Comparison of ENCODE assay signal across 27 mouse cellular contexts in the genomic region with DNA sequence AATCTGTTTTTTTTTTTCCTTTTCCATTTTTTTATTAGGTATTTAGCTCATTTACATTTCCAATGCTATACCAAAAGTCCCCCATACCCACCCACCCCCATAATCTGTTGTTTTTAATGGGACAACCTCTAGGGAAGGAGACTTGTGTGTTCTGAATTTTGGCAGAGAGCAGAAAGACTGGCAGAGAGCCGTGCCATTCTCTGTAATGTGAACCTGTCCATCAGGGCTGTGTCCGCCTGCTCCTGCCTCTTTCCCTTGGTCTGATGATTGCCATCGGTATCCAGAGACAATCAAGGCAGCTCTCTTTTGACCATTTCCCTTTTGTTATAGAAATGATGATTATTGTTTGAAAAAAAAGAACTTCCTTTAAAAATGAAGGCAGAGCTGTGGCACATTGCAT. TPM values are rescaled to one million over a fixed set of nuclear protein-coding genes. Genes with fewer than 3 reads are reported as not detected.
"Had no signal": no experiment of that assay in that cellular context is flagged by ENCODE, and none has a peak within 500 bp of the region (broad histone marks: within the 10 kb centered on the region; RNA-seq: fewer than 3 reads in every experiment).

No protein-coding gene starts in this region.

- ATAC-seq: inflammation-experienced regulatory T-cells, adult 6 months; intestine, embryonic 15.5 days; intestine, postnatal 0 days had no signal

- H3K9me3 ChIP-seq: heart, embryonic 10.5 days; heart, embryonic 12.5 days; hindbrain, embryonic 10.5 days; hindbrain, embryonic 13.5 days; hindbrain, embryonic 15.5 days; intestine, embryonic 15.5 days; limb, embryonic 10.5 days; limb, embryonic 12.5 days; liver, embryonic 13.5 days; liver, embryonic 15.5 days had no signal

- H3K9ac ChIP-seq: heart, embryonic 12.5 days; hindbrain, embryonic 13.5 days; hindbrain, embryonic 15.5 days; intestine, embryonic 15.5 days; limb, embryonic 12.5 days; liver, embryonic 13.5 days; liver, embryonic 15.5 days had no signal

- DNase-seq: gastrocnemius, adult 2 months; gastrocnemius, postnatal 10 days; gastrocnemius, postnatal 25 days; heart, postnatal 10 days; heart, postnatal 4 days; kidney, adult 18-20 months; kidney, adult 8-10 months; kidney, postnatal 10 days; kidney, postnatal 25 days; kidney, postnatal 4 days; liver; liver, embryonic 13.5 days had no signal

- H3K27ac ChIP-seq: gastrocnemius, adult 2 months; heart, embryonic 10.5 days; hindbrain, embryonic 10.5 days; hindbrain, embryonic 13.5 days; hindbrain, embryonic 15.5 days; intestine, embryonic 15.5 days; layer of hippocampus, adult 2 months; limb, embryonic 10.5 days; limb, embryonic 12.5 days; liver, embryonic 13.5 days; liver, embryonic 15.5 days had no signal

- H3K4me2 ChIP-seq: heart, embryonic 12.5 days; hindbrain, embryonic 13.5 days; hindbrain, embryonic 15.5 days; intestine, embryonic 15.5 days; limb, embryonic 12.5 days; liver, embryonic 11.5 days; liver, embryonic 13.5 days; liver, embryonic 15.5 days had no signal

- H3K4me3 ChIP-seq: gastrocnemius, adult 2 months; heart, embryonic 10.5 days; heart, embryonic 12.5 days; hindbrain, embryonic 10.5 days; hindbrain, embryonic 13.5 days; hindbrain, embryonic 15.5 days; intestine, embryonic 15.5 days; layer of hippocampus, adult 2 months; limb, embryonic 10.5 days; limb, embryonic 12.5 days; liver, embryonic 13.5 days; liver, embryonic 15.5 days had no signal

- H3K27me3 ChIP-seq: heart, embryonic 12.5 days; hindbrain, embryonic 13.5 days; hindbrain, embryonic 15.5 days; intestine, embryonic 15.5 days; limb, embryonic 12.5 days; liver, embryonic 13.5 days; liver, embryonic 15.5 days had no signal

- H3K36me3 ChIP-seq: heart, embryonic 10.5 days; heart, embryonic 12.5 days; hindbrain, embryonic 10.5 days; hindbrain, embryonic 13.5 days; hindbrain, embryonic 15.5 days; intestine, embryonic 15.5 days; limb, embryonic 10.5 days; limb, embryonic 12.5 days; liver, embryonic 13.5 days; liver, embryonic 15.5 days had no signal

- H3K4me1 ChIP-seq: heart, embryonic 10.5 days; heart, embryonic 12.5 days; hindbrain, embryonic 13.5 days; intestine, embryonic 15.5 days; limb, embryonic 10.5 days; limb, embryonic 12.5 days; liver, embryonic 13.5 days; liver, embryonic 15.5 days had no signal

RNA-seq across cellular contexts. Expression of gene Mrap2, which starts 26.8 kb away (rescaled TPM):
- total RNA-seq: granulocyte monocyte progenitor cell, adult 5-6 weeks had no signal
- polyA plus RNA-seq: heart, embryonic 10.5 days; heart, embryonic 12.5 days; hindbrain, embryonic 10.5 days; kidney, embryonic 14.5 days; liver, embryonic 11.5 days; liver, embryonic 13.5 days; liver, embryonic 15.5 days had no signal
